Mouse (Mus musculus) erythroblast, adult 5-6 weeks (primary cell): Measurements from ENCODE around the gene Myom3. TPM values are rescaled to one million over a fixed set of nuclear protein-coding genes. Genes with fewer than 3 reads are reported as not detected.

Experiments used
- ATAC-seq: replicated peaks from 2 replicates; pipeline ENCODE4 v1.8.0; 2016; ENCODE audit warnings: moderate number of reproducible peaks, mild to moderate bottlenecking, moderate TSS enrichment, inconsistent platforms; ENCODE audit not compliant: poor library complexity, low FRiP score, severe bottlenecking
- total RNA-seq, 2 experiments: library from RNA; stranded (forward) in 1 of 2; stranded (reverse) in 1 of 2; fragments of 150-400 nt in 1 of 2; fragments of 200-764, 138-1000 nt in 1 of 2; gene quantifications; 2 replicates each; pipeline versions ENCODE4 v1.2.3 to v1.2.4; 2015 to 2017; ENCODE audit warnings: low replicate concordance in 2 of 2

The Myom3 gene
- total RNA-seq, 2 experiments from 2014 or later: 0.51 TPM; not detected in 1

DNA sequence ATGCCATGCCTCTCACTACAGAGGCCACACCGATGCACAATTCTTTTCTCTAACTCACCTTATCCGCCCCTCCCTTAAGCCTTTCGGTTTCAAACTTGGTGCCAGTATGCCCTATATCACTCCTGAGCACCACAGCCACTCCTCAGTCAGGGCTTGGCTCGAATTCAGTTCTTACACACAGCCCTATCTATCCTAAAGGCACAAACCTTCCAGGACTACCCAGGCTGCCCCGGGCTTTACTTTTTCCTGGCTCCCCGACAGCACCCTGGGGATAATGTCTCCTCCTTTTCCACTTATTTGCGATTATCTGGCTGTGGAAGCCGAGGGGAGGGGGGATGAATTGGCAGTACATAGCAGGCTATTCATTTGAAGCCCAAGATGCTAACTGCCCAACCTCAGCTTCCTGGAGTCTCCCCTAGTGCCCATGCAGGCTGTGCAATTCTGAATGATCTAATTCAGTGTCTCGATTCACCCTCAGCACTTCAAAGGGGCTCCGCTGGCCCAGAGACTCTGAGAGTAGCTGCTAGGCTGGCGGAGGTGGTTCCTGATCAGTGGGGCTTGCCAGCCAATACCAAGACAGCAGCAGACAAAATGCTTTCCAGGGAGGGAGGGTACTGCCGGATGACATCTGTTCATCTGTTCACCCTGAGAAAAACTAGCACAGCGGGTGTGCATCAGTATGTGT, 91.0 kb downstream of the Myom3 start:
- peak; percentile 70 for ATAC-seq

DNA sequence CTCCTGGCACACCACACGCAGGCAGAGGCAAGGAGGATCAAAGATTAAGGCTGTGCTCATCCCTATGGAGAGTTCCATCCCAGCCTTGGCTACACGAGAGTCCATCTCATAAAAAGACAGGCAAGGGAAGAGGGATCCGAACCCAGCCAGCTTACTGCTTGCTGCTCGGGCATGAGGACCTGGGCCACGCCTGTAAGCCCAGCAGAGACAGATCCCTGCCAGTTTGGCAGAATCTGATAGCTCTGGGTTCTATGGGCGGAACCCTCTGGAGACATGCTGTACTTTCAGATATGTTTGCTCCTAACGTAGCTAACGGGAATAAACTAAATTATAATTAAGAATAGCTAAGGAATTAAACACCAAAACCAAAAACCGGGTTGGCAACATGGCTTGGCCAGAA, 92.4 kb downstream of the Myom3 start:
- peak; percentile 71 for ATAC-seq

DNA sequence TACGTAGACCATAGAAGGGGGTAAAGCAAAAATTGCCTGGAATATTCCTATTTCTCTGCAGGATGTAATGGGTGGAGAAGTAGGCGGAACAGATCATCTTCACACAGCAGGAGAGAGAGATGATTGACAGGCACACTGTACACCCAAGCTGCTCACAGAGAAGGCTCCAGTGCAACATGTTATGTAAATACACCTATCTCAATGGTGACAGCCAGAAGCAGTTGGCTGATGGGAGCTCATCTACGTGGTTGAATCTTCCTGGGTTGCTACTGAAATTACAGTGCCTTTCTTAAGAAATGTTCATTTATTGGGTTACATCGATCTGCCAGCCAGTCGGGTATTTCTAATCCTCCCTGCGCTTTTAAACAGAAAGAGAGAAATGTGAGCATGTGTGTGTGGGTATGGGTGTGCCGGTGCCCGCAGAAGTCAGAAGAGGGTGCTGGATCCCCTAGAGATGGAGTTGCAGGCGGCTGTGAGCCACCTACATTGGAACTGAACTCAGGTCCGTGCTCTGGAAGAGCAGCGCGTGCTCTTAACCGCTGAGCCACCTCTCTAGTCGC, 94.6 kb downstream of the Myom3 start:
- ATAC-seq: no peak

DNA sequence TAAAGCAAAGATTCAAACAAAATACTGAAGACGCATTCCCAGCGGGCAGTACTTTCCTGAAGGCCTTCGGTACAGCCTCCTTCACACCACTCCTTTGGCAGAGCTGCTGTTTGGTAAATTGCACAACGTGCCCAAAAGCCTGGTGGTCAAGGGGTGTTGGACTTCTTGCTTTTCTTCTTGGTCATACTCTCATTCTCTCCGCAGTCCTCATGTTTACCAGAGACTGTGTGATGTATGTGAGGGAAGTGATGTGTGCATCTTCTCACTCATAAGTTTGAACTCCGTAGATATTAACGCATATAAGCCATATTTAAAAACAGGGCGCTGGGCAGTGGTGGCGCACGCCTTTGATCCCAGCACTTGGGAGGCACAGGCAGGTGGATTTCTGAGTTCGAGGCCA, 95.1 kb downstream of the Myom3 start:
- ATAC-seq: no peak

DNA sequence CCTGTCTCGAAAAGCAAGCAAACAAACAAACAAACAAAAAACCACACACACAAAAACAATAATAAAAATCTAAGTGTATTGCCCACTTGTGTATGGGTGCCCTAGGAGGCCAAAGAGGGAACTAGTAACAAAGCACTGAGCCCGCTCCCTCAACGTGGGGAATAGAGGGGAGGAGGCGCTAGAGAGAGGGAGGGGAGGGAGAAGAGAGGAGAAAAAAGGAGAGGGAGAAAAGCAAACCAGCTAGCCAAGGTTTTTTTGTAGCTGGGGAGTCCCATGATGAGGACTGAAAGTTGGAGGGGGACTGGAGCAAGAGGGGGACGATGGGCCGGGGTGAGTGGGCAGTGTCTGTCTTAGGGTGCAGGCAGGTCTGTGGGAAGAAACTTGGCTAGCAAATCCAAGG, 95.6 kb downstream of the Myom3 start:
- ATAC-seq: no peak

DNA sequence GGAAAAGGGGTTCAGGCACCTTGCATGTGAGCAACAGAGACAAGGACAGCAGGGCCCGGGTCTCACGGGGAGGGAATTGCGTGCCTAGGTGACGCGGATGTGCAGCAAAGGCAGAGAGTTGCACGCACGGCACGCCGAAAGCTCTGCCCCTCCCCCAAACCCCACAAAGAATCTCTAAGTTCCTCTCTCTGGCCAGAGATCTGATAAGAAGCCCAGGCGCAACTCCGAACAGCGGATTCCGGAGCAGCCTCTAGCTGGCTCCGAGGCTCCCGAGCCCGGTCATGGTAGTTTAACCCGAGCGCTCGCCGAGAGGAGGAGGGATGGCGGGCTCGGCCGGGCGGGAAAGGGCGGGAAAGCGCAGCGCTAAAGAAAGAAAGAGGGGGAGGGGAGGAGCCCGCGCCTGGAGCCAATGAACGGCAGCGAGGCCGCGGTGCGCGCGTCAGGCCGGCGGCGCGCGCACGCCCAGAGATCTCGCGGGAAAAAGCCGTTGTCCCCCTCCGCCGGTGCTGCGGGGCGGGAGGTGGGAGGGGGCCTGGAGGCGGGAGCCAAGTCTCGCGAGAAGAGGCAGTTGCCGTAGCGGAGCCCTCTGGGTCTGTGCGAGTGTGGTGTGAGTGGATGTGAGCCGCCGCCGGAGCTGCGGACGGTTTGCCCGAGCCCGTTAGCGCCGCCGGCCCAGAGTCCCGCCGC, 96.2 kb downstream of the Myom3 start, which contains the start of gene Srsf10:
TSS of gene Srsf10 (plus strand) at position 212 of the 687 bp plus-strand sequence.
- ATAC-seq: peak; percentile 59

DNA sequence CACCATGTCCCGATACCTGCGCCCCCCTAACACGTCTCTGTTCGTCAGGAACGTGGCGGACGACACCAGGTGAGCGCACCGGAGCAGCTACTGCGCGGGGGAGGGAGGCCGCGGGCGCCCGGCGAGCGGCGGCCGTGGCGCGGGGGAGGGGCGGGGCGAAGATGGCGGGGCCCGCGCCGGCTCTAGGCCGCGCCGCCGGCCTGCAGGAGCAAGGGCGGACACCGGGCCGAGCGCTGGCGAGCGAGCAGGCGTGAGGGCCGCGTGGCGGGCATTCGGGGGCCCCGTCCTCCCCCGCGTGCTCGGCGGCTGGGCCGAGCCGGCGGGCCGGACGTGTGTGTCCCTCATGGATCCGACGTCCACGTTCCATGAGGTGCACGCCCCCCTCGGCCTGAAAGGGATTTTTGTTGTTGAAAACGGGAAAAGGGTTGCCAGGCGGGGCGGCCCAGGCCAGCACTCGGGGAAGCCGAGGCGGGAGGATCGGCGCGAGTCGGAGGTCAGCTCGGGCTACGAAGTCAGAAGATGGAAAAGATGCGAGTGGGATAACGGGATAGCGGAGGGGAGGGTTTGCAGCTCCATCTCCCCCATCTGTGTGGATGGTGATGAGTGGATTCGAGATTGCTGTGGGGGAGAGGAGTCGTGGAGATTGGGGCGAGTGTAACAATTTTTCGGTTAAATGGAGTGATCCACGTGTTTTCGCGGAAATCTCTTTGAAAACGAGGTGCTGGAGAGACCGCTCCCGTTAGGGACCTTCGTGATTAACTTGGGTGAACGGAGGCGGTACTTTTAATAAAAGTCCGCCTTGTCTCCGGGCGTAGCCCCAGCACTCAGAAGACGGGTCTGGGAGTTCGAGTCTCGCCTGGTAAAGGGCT, 96.9 kb downstream of the Myom3 start:
- ATAC-seq: peak; percentile 22; the same call in 1 of the 2 replicates

DNA sequence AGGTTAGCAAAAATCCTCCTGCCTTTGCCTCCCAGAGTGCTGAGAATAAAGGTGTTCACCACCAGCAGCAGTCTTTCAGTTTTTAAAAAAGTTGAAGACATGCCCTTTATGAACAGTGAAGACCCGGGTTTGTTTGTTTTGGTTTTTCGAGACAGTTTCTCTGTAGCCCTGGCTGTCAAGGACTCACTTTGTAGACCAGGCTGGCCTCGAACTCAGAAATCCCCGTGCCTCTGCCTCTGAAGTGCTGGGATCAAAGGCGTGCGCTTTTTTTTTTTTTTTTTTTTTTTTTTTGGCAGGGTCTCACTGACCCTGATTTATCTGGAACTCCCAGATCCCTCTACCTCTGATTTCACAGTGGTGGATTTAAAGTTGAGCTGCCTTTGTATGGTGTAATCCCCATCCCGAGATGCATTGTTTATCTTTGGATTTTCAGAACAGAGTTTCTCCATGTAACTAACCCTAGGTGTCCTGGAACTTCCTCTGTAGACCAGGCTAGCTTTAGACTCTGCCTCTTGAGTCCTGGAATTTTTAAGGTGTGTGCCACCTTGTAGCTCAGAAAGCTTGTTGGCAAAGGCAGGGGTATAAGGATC, 98.2 kb downstream of the Myom3 start:
- no peak for ATAC-seq

Other genes with a start within 250 kb of the Myom3 start
- not detected in 2 replicates for gene Grhl3, start 186.1 kb upstream of the Myom3 start, total RNA-seq (2015; ENCODE audit: low replicate concordance)
- not detected in 2 replicates for gene Grhl3, start 186.1 kb upstream of the Myom3 start, total RNA-seq (2017; ENCODE audit: low replicate concordance)
- gene Ifnlr1, start 73.4 kb upstream of the Myom3 start, total RNA-seq (2015; ENCODE audit: low replicate concordance): 2.7 and 3.8 TPM in 2 replicates
- gene Ifnlr1, start 73.4 kb upstream of the Myom3 start, total RNA-seq (2017; ENCODE audit: low replicate concordance): 1.4 and 1.7 TPM in 2 replicates
- gene Il22ra1, start 31.5 kb upstream of the Myom3 start, total RNA-seq (2015; ENCODE audit: low replicate concordance): not detected in 2 replicates
- not detected in 2 replicates for gene Il22ra1, start 31.5 kb upstream of the Myom3 start, total RNA-seq (2017; ENCODE audit: low replicate concordance)
- 116 and 151 TPM in 2 replicates for gene Srsf10, start 96.0 kb downstream of the Myom3 start, total RNA-seq (2015; ENCODE audit: low replicate concordance)
- gene Srsf10, start 96.0 kb downstream of the Myom3 start, total RNA-seq (2017; ENCODE audit: low replicate concordance): 176 and 297 TPM in 2 replicates
- 81.7 and 106 TPM in 2 replicates for gene Pnrc2, start 114.1 kb downstream of the Myom3 start, total RNA-seq (2015; ENCODE audit: low replicate concordance)
- gene Pnrc2, start 114.1 kb downstream of the Myom3 start, total RNA-seq (2017; ENCODE audit: low replicate concordance): 106 and 135 TPM in 2 replicates
- gene Cnr2, start 135.7 kb downstream of the Myom3 start, total RNA-seq (2015; ENCODE audit: low replicate concordance): 2.9 and 5.2 TPM in 2 replicates
- gene Cnr2, start 135.7 kb downstream of the Myom3 start, total RNA-seq (2017; ENCODE audit: low replicate concordance): 3.6 and 4.1 TPM in 2 replicates
- gene Fuca1, start 161.0 kb downstream of the Myom3 start, total RNA-seq (2015; ENCODE audit: low replicate concordance): 9.2 and 15.2 TPM in 2 replicates
- gene Fuca1, start 161.0 kb downstream of the Myom3 start, total RNA-seq (2017; ENCODE audit: low replicate concordance): 29.4 and 31.6 TPM in 2 replicates
- gene Hmgcl, start 186.7 kb downstream of the Myom3 start, total RNA-seq (2015; ENCODE audit: low replicate concordance): 17.3 and 45.4 TPM in 2 replicates
- 15.6 and 15.8 TPM in 2 replicates for gene Hmgcl, start 186.7 kb downstream of the Myom3 start, total RNA-seq (2017; ENCODE audit: low replicate concordance)
- gene Gale, start 204.0 kb downstream of the Myom3 start, total RNA-seq (2015; ENCODE audit: low replicate concordance): 2.3 and 7.9 TPM in 2 replicates
- gene Gale, start 204.0 kb downstream of the Myom3 start, total RNA-seq (2017; ENCODE audit: low replicate concordance): 2.3 and 4.2 TPM in 2 replicates
- gene Lypla2, start 212.9 kb downstream of the Myom3 start, total RNA-seq (2015; ENCODE audit: low replicate concordance): 14.6 and 25.2 TPM in 2 replicates
- 4.5 and 6.1 TPM in 2 replicates for gene Lypla2, start 212.9 kb downstream of the Myom3 start, total RNA-seq (2017; ENCODE audit: low replicate concordance)
- gene Pithd1, start 227.5 kb downstream of the Myom3 start, total RNA-seq (2015; ENCODE audit: low replicate concordance): 24.4 and 34.5 TPM in 2 replicates
- gene Pithd1, start 227.5 kb downstream of the Myom3 start, total RNA-seq (2017; ENCODE audit: low replicate concordance): 72.0 and 131 TPM in 2 replicates